Mouse (Mus musculus) heart, postnatal 0 days (tissue): ENCODE results near the gene Ksr1. TPM values are rescaled to one million over a fixed set of nuclear protein-coding genes. Genes with fewer than 3 reads are reported as not detected.

Experiments
- ATAC-seq: fragments of 200-750 bp; cut with Nextera tagmentation; 2 replicates; pipeline ENCODE4 v1.8.0; 2017; ENCODE audit warnings: low read depth, moderate number of reproducible peaks, moderate library complexity; ENCODE audit not compliant: insufficient read depth
- DNase-seq: peaks from one replicate; pipeline ENCODE4 v3.0.0-alpha.2; 2016; ENCODE audit warnings: low spot score
- H3K27ac ChIP-seq: fragments of 300-500 bp; sonication (generic); 2 replicates; pipeline ENCODE4 v1.5.1; 2014; ENCODE audit warnings: low read depth, mild to moderate bottlenecking
- H3K27me3 ChIP-seq: fragments of 300-500 bp; sonication (generic); 2 replicates; pipeline ENCODE4 v1.6.1; 2014; ENCODE audit warnings: low read length, mixed read lengths; ENCODE audit not compliant: control insufficient read depth, insufficient read depth
- H3K36me3 ChIP-seq: fragments of 300-500 bp; sonication (generic); replicated peaks from 2 replicates; pipeline ENCODE4 v1.6.1; 2014; ENCODE audit warnings: low read length, mixed read lengths; ENCODE audit not compliant: control insufficient read depth, insufficient read depth
- H3K4me1 ChIP-seq: fragments of 300-500 bp; sonication (generic); 2 replicates; pipeline ENCODE4 v1.6.1; 2014; ENCODE audit warnings: antibody characterized with exemption; ENCODE audit not compliant: control insufficient read depth, insufficient read depth
- H3K4me2 ChIP-seq: fragments of 300-500 bp; sonication (generic); 2 replicates; pipeline ENCODE4 v1.6.1; 2014; ENCODE audit warnings: low read depth, mild to moderate bottlenecking, low read length, moderate library complexity
- H3K4me3 ChIP-seq: fragments of 300-500 bp; sonication (generic); 2 replicates; pipeline ENCODE4 v1.5.1; 2014; ENCODE audit warnings: low read depth, low read length
- H3K9ac ChIP-seq: fragments of 300-500 bp; sonication (generic); replicated peaks from 2 replicates; pipeline ENCODE4 v1.6.1; 2014; ENCODE audit warnings: low read depth, low read length, mixed read lengths
- H3K9me3 ChIP-seq: fragments of 300-500 bp; sonication (generic); replicated peaks from 2 replicates; pipeline ENCODE4 v1.6.1; 2016; ENCODE audit warnings: low read length; ENCODE audit not compliant: control insufficient read depth
- CTCF ChIP-seq: IDR thresholded peaks from 2 replicates; pipeline ENCODE4 v1.5.1; 2016; ENCODE audit warnings: antibody characterized with exemption, control low read depth, low read depth
- EP300 ChIP-seq: IDR thresholded peaks from 2 replicates; pipeline ENCODE4 v1.6.1; 2016; ENCODE audit warnings: antibody characterized with exemption, low read depth
- WGBS: fragments of 180-500 bp; shearing (Covaris S2); extraction: QIAGEN DNeasy Blood & Tissue Kit; methylation state at CpG from one replicate; pipeline ENCODE4 v1.1.7; 2014; 5-methylcytosine and 5-hydroxymethylcytosine counted together
- polyA plus RNA-seq: library from polyadenylated mRNA; unstranded; fragments of >200 nt; fragmentation: Nextera tagmentation; extraction: Ambion mirVana; gene quantifications from 2 replicates; pipeline ENCODE4 v1.2.1, GENCODE M21; 2015
- total RNA-seq: library from RNA; depleted of rRNA; stranded (reverse); fragments of >200 nt; gene quantifications from 2 replicates; pipeline ENCODE4 v1.2.3, GENCODE M21; 2014; ENCODE audit warnings: low replicate concordance

The Ksr1 gene
- total and polyA plus RNA-seq, 2 experiments from 2014 or later: 1.5 to 15.2 TPM

DNA sequence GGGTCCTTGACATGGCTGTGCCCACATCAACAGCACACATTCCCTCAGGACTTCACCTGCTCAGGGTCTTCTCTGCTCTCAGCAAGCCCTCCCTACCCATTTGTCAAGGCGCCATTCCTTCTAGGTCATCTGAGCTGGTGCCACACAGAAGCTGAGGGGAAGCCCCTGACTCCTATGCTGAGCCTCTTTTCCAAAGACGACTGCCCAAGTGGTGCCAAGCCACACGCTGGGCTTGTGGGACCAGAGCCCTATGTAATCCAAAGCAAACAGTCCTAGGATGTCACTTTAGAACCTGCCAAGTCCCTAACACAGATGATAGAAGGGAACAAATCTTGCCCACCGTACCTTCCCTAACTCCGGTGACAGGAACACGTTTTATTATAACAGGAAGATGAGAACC is 87.6 kb downstream of the Ksr1 start:
- Histone ChIP-seq H3K4me1 (peaks cover 50% of the 10 kb centered on the region), H3K4me3 (no peak overlapping the region), H3K27me3 (no peaks in the 10 kb centered on the region), H3K27ac (peak overlapping the region; percentile 76; the same call in 1 of the 2 replicates), H3K4me2 (no peak overlapping the region), H3K36me3 (no peaks in the 10 kb centered on the region), H3K9me3 (no peaks in the 10 kb centered on the region), H3K9ac (no peak overlapping the region)
- TF ChIP-seq EP300 (no peak), CTCF (no peak)
- ATAC-seq: no peak
- DNase-seq: no peak
- WGBS: 66% methylated on average over 6 of the region's 6 CpGs

DNA sequence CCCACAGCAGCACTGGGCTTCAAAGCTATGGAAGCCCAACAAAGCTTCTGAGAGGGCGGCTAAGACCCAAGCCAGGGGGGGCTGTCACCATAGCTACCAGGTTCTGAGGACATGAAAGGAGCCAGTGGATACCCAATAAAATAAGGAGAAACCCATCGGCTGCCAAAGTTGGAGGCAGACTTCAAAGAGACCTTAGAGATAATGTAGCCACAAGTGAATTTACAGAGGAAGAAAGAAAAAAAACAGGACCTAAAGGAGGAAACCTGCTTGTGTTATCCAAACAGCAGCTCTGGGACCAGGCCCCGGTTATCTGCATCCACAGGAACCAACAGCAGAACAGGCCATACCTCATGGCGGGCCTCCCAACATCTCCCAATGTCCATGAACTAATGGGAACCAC is 88.4 kb downstream of the Ksr1 start:
- Histone ChIP-seq H3K27ac (peak overlapping the region; percentile 76), H3K27me3 (no peaks in the 10 kb centered on the region), H3K36me3 (no peaks in the 10 kb centered on the region), H3K4me2 (no peak overlapping the region), H3K9ac (no peak overlapping the region), H3K9me3 (no peaks in the 10 kb centered on the region), H3K4me1 (peaks cover 52% of the 10 kb centered on the region), H3K4me3 (no peak overlapping the region)
- WGBS: 51% methylated on average over 4 of the region's 4 CpGs
- ATAC-seq (no peak; the same call in 1 of the 2 replicates), DNase-seq (peak; percentile 35)
- no peak for TF ChIP-seq EP300
- TF ChIP-seq CTCF: no peak

DNA sequence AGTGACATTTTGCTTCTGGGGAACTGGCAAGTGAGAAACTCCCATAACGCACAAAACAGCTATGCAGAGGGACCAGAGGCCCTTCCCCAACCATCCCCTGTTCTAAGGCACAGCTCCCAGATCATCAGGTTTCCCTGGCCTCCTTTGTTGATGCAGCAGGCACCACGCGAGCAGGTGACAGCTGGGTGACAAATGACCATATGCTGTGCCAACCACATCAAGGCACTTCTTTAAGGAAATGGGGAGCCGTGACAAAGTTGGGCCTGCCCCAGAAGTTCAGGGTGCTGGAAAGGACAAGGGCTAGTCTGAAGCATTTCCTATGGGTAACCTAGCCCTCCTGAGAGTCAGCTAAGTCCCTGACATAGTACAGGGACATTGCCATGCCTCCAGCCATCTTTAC is 89.3 kb downstream of the Ksr1 start:
- 74% methylated on average over 4 of the region's 4 CpGs for WGBS
- ATAC-seq (no peak), DNase-seq (no peak)
- Histone ChIP-seq H3K4me1 (peaks cover 54% of the 10 kb centered on the region), H3K27me3 (no peaks in the 10 kb centered on the region), H3K9ac (no peak overlapping the region), H3K27ac (peak overlapping the region; percentile 86), H3K9me3 (no peaks in the 10 kb centered on the region), H3K4me3 (no peak overlapping the region), H3K4me2 (no peak overlapping the region), H3K36me3 (no peaks in the 10 kb centered on the region)
- TF ChIP-seq EP300 (no peak), CTCF (no peak)

DNA sequence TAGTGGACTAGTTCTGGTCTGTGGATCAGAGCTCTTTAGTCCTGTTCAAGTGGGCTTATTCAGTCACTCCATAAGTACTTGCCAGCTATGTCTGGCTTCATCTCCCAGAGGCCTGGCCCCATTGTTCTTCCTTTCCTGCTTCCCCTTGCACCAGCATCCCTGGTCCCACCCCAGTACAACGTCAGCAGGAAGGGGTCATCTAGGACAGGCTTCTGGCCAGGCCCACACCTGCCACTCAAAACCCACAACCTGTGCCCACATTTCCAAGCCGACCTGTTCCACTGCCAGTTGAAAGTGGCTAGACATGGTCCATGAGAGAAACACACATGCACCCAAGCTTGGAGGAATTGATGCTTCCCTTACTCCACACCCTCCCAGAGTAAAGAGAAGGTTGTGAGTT is 90.2 kb downstream of the Ksr1 start:
- ATAC-seq: 0 out of 2 replicates have a peak, but pooled peaks have one; percentile 28
- TF ChIP-seq EP300 (no peak), CTCF (no peak)
- H3K9me3 ChIP-seq: no peaks in the 10 kb centered on the region
- peaks cover 57% of the 10 kb centered on the region for H3K4me1 ChIP-seq
- H3K9ac ChIP-seq: no peak overlapping the region
- peak overlapping the region; percentile 86 for H3K27ac ChIP-seq
- no peaks in the 10 kb centered on the region for H3K36me3 ChIP-seq
- peak; percentile 38 for DNase-seq
- no peak overlapping the region for H3K4me3 ChIP-seq
- WGBS: 49% methylated on average over 2 of the region's 2 CpGs
- no peaks in the 10 kb centered on the region for H3K27me3 ChIP-seq
- no peak overlapping the region for H3K4me2 ChIP-seq

DNA sequence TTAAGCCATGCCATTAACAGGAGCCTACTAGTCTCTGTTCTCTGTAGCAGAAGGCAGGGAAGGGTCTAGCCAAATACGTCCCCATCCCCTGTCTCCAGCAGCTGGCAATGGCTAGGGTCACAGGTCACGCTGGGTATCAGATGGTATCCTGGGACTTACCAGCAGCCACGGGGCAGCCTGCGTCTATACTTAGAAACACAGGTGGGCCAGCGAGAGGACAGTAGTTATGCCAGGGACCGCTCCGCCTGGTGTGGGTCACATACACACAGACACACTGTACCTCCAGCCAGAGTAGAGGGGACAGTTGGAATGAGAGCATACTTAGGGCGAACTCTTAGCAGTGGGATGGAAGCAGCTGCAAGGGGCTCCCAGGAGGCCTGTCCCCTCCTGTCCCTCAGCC is 91.0 kb downstream of the Ksr1 start:
- peak; percentile 1; the same call in 1 of the 2 replicates for ATAC-seq

More for the DNA sequence above, 91.0 kb downstream of the Ksr1 start:
- WGBS: 57% methylated on average over 8 of the region's 8 CpGs
- H3K36me3 ChIP-seq: no peaks in the 10 kb centered on the region
- TF ChIP-seq CTCF (no peak), EP300 (no peak)
- H3K4me2 ChIP-seq: no peak overlapping the region
- peaks cover 57% of the 10 kb centered on the region for H3K4me1 ChIP-seq
- no peaks in the 10 kb centered on the region for H3K9me3 ChIP-seq
- H3K4me3 ChIP-seq: no peak overlapping the region
- no peak overlapping the region for H3K9ac ChIP-seq
- no peaks in the 10 kb centered on the region for H3K27me3 ChIP-seq
- no peak for DNase-seq
- H3K27ac ChIP-seq: peak overlapping the region; percentile 86
